Mouse (Mus musculus) ES-Bruce4 (cell line): ENCODE measurements around the gene Dld. TPM values are rescaled to one million over a fixed set of nuclear protein-coding genes. Genes with fewer than 3 reads are reported as not detected.

Experiments used
- H3K27ac ChIP-seq: 2 replicates; pipeline ENCODE4 v1.5.1; 2012; ENCODE audit warnings: low read length, inconsistent platforms; ENCODE audit not compliant: insufficient read depth
- H3K27me3 ChIP-seq: 2 replicates; pipeline ENCODE4 v1.6.1; 2012; ENCODE audit warnings: mild to moderate bottlenecking, low read length, inconsistent platforms; ENCODE audit not compliant: control insufficient read depth, poor library complexity, insufficient read depth, severe bottlenecking
- H3K36me3 ChIP-seq: 2 replicates; pipeline ENCODE4 v1.6.1; 2012; ENCODE audit warnings: inconsistent platforms, mild to moderate bottlenecking, low read length, moderate library complexity; ENCODE audit not compliant: control insufficient read depth, poor library complexity, insufficient read depth, severe bottlenecking
- H3K4me1 ChIP-seq: one replicate; pipeline ENCODE4 v1.8.1; 2011; ENCODE audit warnings: low read length; ENCODE audit not compliant: control insufficient read depth, insufficient read depth
- H3K4me3 ChIP-seq: 2 replicates; pipeline ENCODE4 v1.5.1; 2011; ENCODE audit warnings: low read depth, mild to moderate bottlenecking, low read length
- H3K9ac ChIP-seq: 2 replicates; pipeline ENCODE4 v1.6.1; 2012; ENCODE audit warnings: low read depth, mild to moderate bottlenecking, inconsistent platforms; ENCODE audit not compliant: poor library complexity, severe bottlenecking
- H3K9me3 ChIP-seq: replicated peaks from 2 replicates; pipeline ENCODE4 v1.6.1; 2012; ENCODE audit warnings: mild to moderate bottlenecking, low read length, inconsistent platforms; ENCODE audit not compliant: control insufficient read depth, poor library complexity, insufficient read depth, severe bottlenecking
- CTCF ChIP-seq: IDR thresholded peaks from one replicate; pipeline ENCODE4 v1.8.1; 2011; ENCODE audit warnings: low read depth, low read length
- EP300 ChIP-seq: IDR thresholded peaks from 2 replicates; pipeline ENCODE4 v1.6.1; 2011; ENCODE audit warnings: low read depth, low read length; ENCODE audit not compliant: insufficient read depth
- POLR2A ChIP-seq: IDR thresholded peaks from one replicate; pipeline ENCODE4 v1.8.1; 2011; ENCODE audit warnings: low read length; ENCODE audit not compliant: insufficient read depth
- polyA plus RNA-seq: library from polyadenylated mRNA; stranded (reverse); fragments of >200 nt; gene quantifications from 2 replicates; pipeline ENCODE4 v1.2.4, GENCODE M21; 2011; ENCODE audit warnings: low read depth; ENCODE audit not compliant: missing spikeins, insufficient read depth, insufficient read length

Dld gene
- polyA plus RNA-seq, 1 experiment = 156 TPM

GRCm38 (mm10) chr12:31300276-31300675, 51.0 kb downstream of the Dld start:
- peaks cover 18% of the 10 kb centered on the region for H3K36me3 ChIP-seq
- H3K4me3 ChIP-seq = no peak overlapping the region
- no peak overlapping the region for H3K27ac ChIP-seq
- no peak overlapping the region for H3K9ac ChIP-seq
- TF ChIP-seq CTCF = no peak
- H3K4me1 ChIP-seq = no peaks in the 10 kb centered on the region
- no peaks in the 10 kb centered on the region for H3K9me3 ChIP-seq
- no peaks in the 10 kb centered on the region for H3K27me3 ChIP-seq

- H3K9ac ChIP-seq = no peak overlapping the region
- H3K4me1 ChIP-seq = no peaks in the 10 kb centered on the region
- no peak overlapping the region for H3K4me3 ChIP-seq
- no peak overlapping the region for H3K27ac ChIP-seq
- no peaks in the 10 kb centered on the region for H3K9me3 ChIP-seq
- peaks cover 18% of the 10 kb centered on the region for H3K36me3 ChIP-seq
- TF ChIP-seq CTCF (no peak), EP300 (no peak), POLR2A (no peak)
- no peaks in the 10 kb centered on the region for H3K27me3 ChIP-seq
These were observed 51.5 kb downstream of the Dld start for GRCm38 (mm10) chr12:31299676-31300197.

- no peak overlapping the region for H3K9ac ChIP-seq
- no peaks in the 10 kb centered on the region for H3K9me3 ChIP-seq
- no peak overlapping the region for H3K27ac ChIP-seq
- H3K36me3 ChIP-seq = peaks cover 18% of the 10 kb centered on the region
- peaks cover 2% of the 10 kb centered on the region for H3K4me1 ChIP-seq
- no peak overlapping the region for H3K4me3 ChIP-seq
- no peaks in the 10 kb centered on the region for H3K27me3 ChIP-seq
- TF ChIP-seq POLR2A (no peak), CTCF (no peak), EP300 (no peak)
These were observed 52.1 kb downstream of the Dld start for GRCm38 (mm10) chr12:31299126-31299525.

GRCm38 (mm10) chr12:31298530-31298929, 52.7 kb downstream of the Dld start:
- Histone ChIP-seq H3K27ac (no peak overlapping the region), H3K4me1 (peaks cover 4% of the 10 kb centered on the region), H3K9me3 (no peaks in the 10 kb centered on the region), H3K4me3 (no peak overlapping the region), H3K36me3 (peaks cover 18% of the 10 kb centered on the region), H3K9ac (no peak overlapping the region), H3K27me3 (no peaks in the 10 kb centered on the region)
- no peak for TF ChIP-seq EP300
- TF ChIP-seq POLR2A = no peak
- TF ChIP-seq CTCF = no peak

- H3K27me3 ChIP-seq = no peaks in the 10 kb centered on the region
- H3K9me3 ChIP-seq = no peaks in the 10 kb centered on the region
- peaks cover 18% of the 10 kb centered on the region for H3K36me3 ChIP-seq
- H3K4me1 ChIP-seq = peaks cover 4% of the 10 kb centered on the region
- no peak overlapping the region for H3K9ac ChIP-seq
- no peak overlapping the region for H3K27ac ChIP-seq
- TF ChIP-seq EP300 (no peak), CTCF (no peak), POLR2A (no peak)
- H3K4me3 ChIP-seq = no peak overlapping the region
These were observed 53.1 kb downstream of the Dld start for GRCm38 (mm10) chr12:31298122-31298521.

GRCm38 (mm10) chr12:31296097-31296496, 55.2 kb downstream of the Dld start:
- Histone ChIP-seq H3K4me3 (no peak overlapping the region), H3K27me3 (no peaks in the 10 kb centered on the region), H3K36me3 (peaks cover 10% of the 10 kb centered on the region), H3K27ac (no peak overlapping the region), H3K4me1 (peaks cover 4% of the 10 kb centered on the region), H3K9me3 (no peaks in the 10 kb centered on the region), H3K9ac (no peak overlapping the region)
- no peak for TF ChIP-seq CTCF
- no peak for TF ChIP-seq EP300
- TF ChIP-seq POLR2A = no peak
